Mouse (Mus musculus) intestine, postnatal 0 days (tissue): ENCODE measurements around the gene Cldn18. TPM values are rescaled to one million over a fixed set of nuclear protein-coding genes. Genes with fewer than 3 reads are reported as not detected.

Experiments used
- ATAC-seq: fragments of 200-750 bp; cut with Nextera tagmentation; 2 replicates; pipeline ENCODE4 v1.8.0; 2017; ENCODE audit warnings: mild to moderate bottlenecking, moderate TSS enrichment, moderate library complexity
- H3K27ac ChIP-seq: fragments of 300-500 bp; sonication (generic); 2 replicates; pipeline ENCODE4 v1.5.1; 2014; ENCODE audit warnings: mild to moderate bottlenecking, low read depth, low read length, moderate library complexity
- H3K27me3 ChIP-seq: fragments of 300-500 bp; sonication (generic); replicated peaks from 2 replicates; pipeline ENCODE4 v1.6.1; 2014; ENCODE audit warnings: low read length, mixed read lengths; ENCODE audit not compliant: control insufficient read depth, insufficient read depth
- H3K36me3 ChIP-seq: fragments of 300-500 bp; sonication (generic); 2 replicates; pipeline ENCODE4 v1.6.1; 2014; ENCODE audit warnings: mild to moderate bottlenecking, moderate library complexity; ENCODE audit not compliant: control insufficient read depth, insufficient read depth
- H3K4me1 ChIP-seq: fragments of 300-500 bp; sonication (generic); replicated peaks from 2 replicates; pipeline ENCODE4 v1.6.1; 2014; ENCODE audit warnings: antibody characterized with exemption, low read length, mixed read lengths; ENCODE audit not compliant: control insufficient read depth, insufficient read depth
- H3K4me2 ChIP-seq: fragments of 300-500 bp; sonication (generic); replicated peaks from 2 replicates; pipeline ENCODE4 v1.6.1; 2014; ENCODE audit warnings: low read depth, mild to moderate bottlenecking, moderate library complexity
- H3K4me3 ChIP-seq: fragments of 300-500 bp; sonication (generic); 2 replicates; pipeline ENCODE4 v1.5.1; 2014; ENCODE audit warnings: low read depth, low read length
- H3K9ac ChIP-seq: fragments of 300-500 bp; sonication (generic); 2 replicates; pipeline ENCODE4 v1.6.1; 2014; ENCODE audit warnings: mild to moderate bottlenecking, low read depth, low read length
- H3K9me3 ChIP-seq: fragments of 300-500 bp; sonication (generic); 2 replicates; pipeline ENCODE4 v1.6.1; 2016; ENCODE audit warnings: mixed run types; ENCODE audit not compliant: control insufficient read depth
- CTCF ChIP-seq: sonication (generic); IDR thresholded peaks from 2 replicates; pipeline ENCODE4 v1.5.1; 2016; ENCODE audit warnings: low read depth, mild to moderate bottlenecking, control low read depth, antibody characterized with exemption, moderate library complexity
- WGBS: fragments of 180-500 bp; shearing (Covaris S2); extraction: QIAGEN DNeasy Blood & Tissue Kit; methylation state at CpG from one replicate; pipeline ENCODE4 v1.1.7; 2014; 5-methylcytosine and 5-hydroxymethylcytosine counted together
- polyA plus RNA-seq: library from polyadenylated mRNA; unstranded; fragments of >200 nt; fragmentation: Nextera tagmentation; extraction: Ambion mirVana; gene quantifications from 2 replicates; pipeline ENCODE4 v1.2.1, GENCODE M21; 2015

The Cldn18 gene
- polyA plus RNA-seq, result 1.8 and 11.7 TPM in 2 replicates

DNA sequence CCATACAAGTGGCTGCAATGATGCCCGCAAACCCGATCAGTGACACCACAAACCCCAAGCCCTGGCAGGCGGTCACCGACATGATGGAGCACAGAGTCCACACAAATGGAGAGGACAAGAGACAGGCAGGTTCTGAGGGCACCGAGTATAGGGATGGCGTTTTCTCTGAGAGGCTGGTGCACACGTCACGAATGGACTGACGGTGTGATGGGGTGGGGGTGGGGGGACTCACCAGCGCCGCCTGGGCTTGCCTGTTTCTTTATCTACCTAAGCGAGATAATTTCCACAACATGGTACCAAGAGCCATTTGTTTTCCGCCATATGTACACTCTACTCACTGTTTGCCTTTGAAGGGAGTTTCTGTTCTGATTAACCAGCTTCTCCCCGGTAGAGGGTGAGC is at the start of gene Cldn18:
TSS of gene Cldn18 (minus strand) at position 134 of the 400 bp plus-strand sequence.
- H3K4me2 ChIP-seq, result no peak within 1 kb of the TSS
- H3K4me3 ChIP-seq, result no peak within 1 kb of the TSS
- no peak within 1 kb of the TSS for H3K27ac ChIP-seq
- no peaks in the 10 kb centered on the region for H3K36me3 ChIP-seq
- H3K9ac ChIP-seq, result no peak within 1 kb of the TSS
- ATAC-seq, result no peak
- H3K9me3 ChIP-seq, result no peaks in the 10 kb centered on the region
- 81% methylated on average over 14 of the region's 14 CpGs for whole genome bisulfite sequencing
- no peaks in the 10 kb centered on the region for H3K27me3 ChIP-seq
- no peak for TF ChIP-seq CTCF
- H3K4me1 ChIP-seq, result no peaks in the 10 kb centered on the region

DNA sequence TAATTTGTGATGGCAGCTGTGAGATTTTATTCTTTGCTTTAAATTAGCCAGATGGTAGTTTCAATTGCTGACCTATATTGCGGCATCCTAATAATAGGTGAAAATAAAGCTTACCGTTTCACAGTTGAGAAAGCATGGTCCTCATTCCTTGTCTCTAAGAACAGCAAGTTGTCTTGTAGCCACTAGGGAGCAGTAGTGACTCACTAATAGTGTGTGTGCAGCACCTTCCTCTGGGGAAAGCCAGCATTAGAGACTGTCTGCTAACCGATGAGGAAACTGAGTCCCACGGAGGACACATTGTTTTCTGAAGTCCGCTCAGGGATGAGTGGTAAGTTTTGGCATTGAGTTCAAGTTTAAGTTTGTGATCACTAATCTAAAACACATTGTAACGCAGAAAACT is 46.5 kb upstream of the Cldn18 start:
- no peak overlapping the region for H3K4me2 ChIP-seq
- no peak overlapping the region for H3K4me3 ChIP-seq
- WGBS, result 68% methylated on average over 6 of the region's 6 CpGs
- no peak overlapping the region for H3K27ac ChIP-seq
- TF ChIP-seq CTCF, result peak; percentile 73
- no peaks in the 10 kb centered on the region for H3K27me3 ChIP-seq
- no peaks in the 10 kb centered on the region for H3K4me1 ChIP-seq
- H3K9me3 ChIP-seq, result no peaks in the 10 kb centered on the region
- H3K36me3 ChIP-seq, result no peaks in the 10 kb centered on the region
- no peak for ATAC-seq
- H3K9ac ChIP-seq, result no peak overlapping the region

DNA sequence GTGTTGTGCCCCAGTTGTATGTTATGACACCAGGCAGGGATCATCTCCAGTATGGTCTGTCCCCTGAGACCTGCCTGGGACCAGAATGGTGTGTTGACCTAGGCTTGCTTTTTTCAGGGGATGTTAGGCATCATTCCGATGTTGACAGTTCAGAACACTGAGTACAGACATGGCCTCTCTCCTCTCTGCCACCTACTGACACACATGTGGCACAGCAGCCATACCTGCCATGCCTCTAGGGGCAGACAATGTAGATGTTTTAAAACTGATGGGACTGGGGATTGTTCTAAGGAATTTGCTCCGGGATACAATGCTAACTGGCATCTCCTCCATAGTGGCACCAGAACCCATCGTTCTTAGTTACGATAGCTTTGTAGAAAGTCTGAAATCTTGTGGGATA is 33.2 kb upstream of the Cldn18 start:
- no peak overlapping the region for H3K27ac ChIP-seq
- H3K36me3 ChIP-seq, result no peaks in the 10 kb centered on the region
- H3K4me2 ChIP-seq, result no peak overlapping the region
- H3K4me3 ChIP-seq, result no peak overlapping the region
- H3K9me3 ChIP-seq, result no peaks in the 10 kb centered on the region
- TF ChIP-seq CTCF, result peak; percentile 51
- H3K9ac ChIP-seq, result no peak overlapping the region
- H3K4me1 ChIP-seq, result no peaks in the 10 kb centered on the region
- 78% methylated on average over 4 of the region's 4 CpGs for WGBS
- H3K27me3 ChIP-seq, result no peaks in the 10 kb centered on the region
- no peak for ATAC-seq

DNA sequence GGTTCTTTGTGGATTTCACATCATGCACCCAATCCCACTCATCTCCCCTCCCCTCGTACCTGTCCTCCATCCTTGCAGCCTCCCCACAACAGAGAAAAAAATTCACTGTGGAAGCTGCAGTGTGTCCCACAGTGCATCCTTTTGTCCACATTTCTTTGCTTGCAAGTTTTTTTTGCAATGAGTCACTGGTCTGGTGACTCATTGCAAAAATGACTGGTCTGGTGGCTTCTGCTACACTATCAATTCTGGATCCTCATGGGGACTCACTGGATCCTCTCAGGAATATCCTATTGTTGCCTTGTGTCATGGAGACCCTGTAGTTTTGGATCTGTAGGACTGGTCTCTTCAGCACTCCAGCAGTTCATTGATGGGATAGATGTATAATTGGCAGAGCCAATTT is 31.2 kb upstream of the Cldn18 start:
- no peak for TF ChIP-seq CTCF
- H3K4me3 ChIP-seq, result no peak overlapping the region
- no peaks in the 10 kb centered on the region for H3K36me3 ChIP-seq
- ATAC-seq, result no peak
- no peak overlapping the region for H3K9ac ChIP-seq
- H3K4me2 ChIP-seq, result no peak overlapping the region
- WGBS, result 92% methylated on average over 1 of the region's 1 CpGs
- H3K27me3 ChIP-seq, result no peaks in the 10 kb centered on the region
- H3K27ac ChIP-seq, result no peak overlapping the region
- H3K9me3 ChIP-seq, result no peaks in the 10 kb centered on the region
- H3K4me1 ChIP-seq, result no peaks in the 10 kb centered on the region

DNA sequence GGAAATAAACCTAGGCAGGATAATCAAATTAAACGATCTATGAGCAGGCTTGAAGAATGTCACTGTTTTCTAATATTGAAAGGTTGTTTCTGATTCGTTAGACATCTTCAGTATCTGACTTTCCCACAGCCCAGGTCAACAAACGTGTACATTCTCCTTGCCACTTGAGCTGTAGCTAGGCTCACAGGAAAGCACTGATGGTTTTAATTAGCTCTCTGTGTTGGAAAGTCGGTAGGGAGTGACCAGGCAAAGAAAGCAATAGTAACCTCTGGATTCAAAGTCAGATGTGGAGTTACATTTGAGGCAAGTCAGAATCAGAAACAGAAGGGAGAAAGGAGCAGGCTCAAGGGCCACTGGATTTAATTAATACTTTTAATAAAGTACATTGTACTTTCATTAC is 30.7 kb upstream of the Cldn18 start:
- no peak for ATAC-seq
- Histone ChIP-seq H3K9me3 (no peaks in the 10 kb centered on the region), H3K27me3 (no peaks in the 10 kb centered on the region), H3K4me2 (no peak overlapping the region), H3K4me1 (no peaks in the 10 kb centered on the region), H3K27ac (no peak overlapping the region), H3K4me3 (no peak overlapping the region), H3K9ac (no peak overlapping the region), H3K36me3 (no peaks in the 10 kb centered on the region)
- WGBS, result 66% methylated on average over 4 of the region's 4 CpGs
- TF ChIP-seq CTCF, result no peak

DNA sequence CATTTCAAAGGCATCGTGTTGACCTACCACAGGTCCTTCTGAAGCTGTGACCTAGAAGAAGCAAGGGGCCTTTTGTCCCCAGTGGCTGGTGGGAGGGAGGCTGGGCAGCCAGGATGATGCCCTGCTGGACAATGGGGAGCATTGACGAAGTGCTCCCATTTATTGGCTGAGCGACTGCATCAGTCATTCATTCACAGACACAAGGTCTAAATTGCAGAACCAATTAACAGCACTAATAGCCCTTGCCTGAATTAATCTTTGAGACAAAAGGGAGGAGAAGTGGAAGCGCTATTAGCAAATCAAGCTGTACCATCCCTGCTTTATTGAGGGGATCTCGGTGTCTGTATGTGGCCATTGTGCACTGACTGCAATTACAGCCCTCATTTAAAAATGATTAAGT is 27.5 kb upstream of the Cldn18 start:
- Histone ChIP-seq H3K4me3 (no peak overlapping the region), H3K4me2 (no peak overlapping the region), H3K9me3 (no peaks in the 10 kb centered on the region), H3K36me3 (no peaks in the 10 kb centered on the region), H3K4me1 (no peaks in the 10 kb centered on the region), H3K9ac (no peak overlapping the region), H3K27me3 (no peaks in the 10 kb centered on the region), H3K27ac (no peak overlapping the region)
- ATAC-seq, result no peak
- TF ChIP-seq CTCF, result no peak
- WGBS, result 84% methylated on average over 5 of the region's 5 CpGs
